Mouse (Mus musculus) liver, embryonic 11.5 days (tissue): ENCODE results near the gene Rhox4f. TPM values are rescaled to one million over a fixed set of nuclear protein-coding genes. Genes with fewer than 3 reads are reported as not detected.

ENCODE experiments used
- polyA plus RNA-seq: library from polyadenylated mRNA; unstranded; fragments of >200 nt; fragmentation: Nextera tagmentation; extraction: Ambion mirVana; gene quantifications from 2 replicates; pipeline ENCODE4 v1.2.1, GENCODE M21; 2014

Rhox4f gene
- polyA plus RNA-seq, 1 experiment from 2014 or later = not detected

Other genes with a start within 250 kb of the Rhox4f start
- gene Rhox3a2, start 227.7 kb downstream of the Rhox4f start, polyA plus RNA-seq = not detected in 2 replicates
- not detected in 2 replicates for gene Rhox4a2, start 216.9 kb downstream of the Rhox4f start, polyA plus RNA-seq
- not detected in 2 replicates for gene Rhox2b, start 195.6 kb downstream of the Rhox4f start, polyA plus RNA-seq
- 0.08 TPM in 1 of 2 replicates, not detected in the other for gene Rhox4b, start 175.2 kb downstream of the Rhox4f start, polyA plus RNA-seq
- gene Rhox2c, start 154.0 kb downstream of the Rhox4f start, polyA plus RNA-seq = 0.38 TPM in 1 of 2 replicates, not detected in the other
- gene Rhox3c, start 149.1 kb downstream of the Rhox4f start, polyA plus RNA-seq = not detected in 2 replicates
- not detected in 2 replicates for gene Rhox4c, start 127.4 kb downstream of the Rhox4f start, polyA plus RNA-seq
- gene Rhox2d, start 114.3 kb downstream of the Rhox4f start, polyA plus RNA-seq = not detected in 2 replicates
- not detected in 2 replicates for gene Rhox4d, start 93.3 kb downstream of the Rhox4f start, polyA plus RNA-seq
- not detected in 2 replicates for gene Rhox2e, start 77.3 kb downstream of the Rhox4f start, polyA plus RNA-seq
- not detected in 2 replicates for gene Rhox3e, start 65.7 kb downstream of the Rhox4f start, polyA plus RNA-seq
- gene Rhox4e, start 50.3 kb downstream of the Rhox4f start, polyA plus RNA-seq = not detected in 2 replicates
- gene Rhox2f, start 36.3 kb downstream of the Rhox4f start, polyA plus RNA-seq = not detected in 2 replicates
- gene Rhox3f, start 26.7 kb downstream of the Rhox4f start, polyA plus RNA-seq = not detected in 2 replicates
- gene Rhox3g, start 20.9 kb upstream of the Rhox4f start, polyA plus RNA-seq = not detected in 2 replicates
- gene Rhox2g, start 35.8 kb upstream of the Rhox4f start, polyA plus RNA-seq = not detected in 2 replicates
- gene Rhox4g, start 43.6 kb upstream of the Rhox4f start, polyA plus RNA-seq = not detected in 2 replicates
- gene Rhox3h, start 61.1 kb upstream of the Rhox4f start, polyA plus RNA-seq = not detected in 2 replicates
- not detected in 2 replicates for gene Rhox2h, start 65.6 kb upstream of the Rhox4f start, polyA plus RNA-seq
- 11.8 and 12.8 TPM in 2 replicates for gene Rhox5, start 197.1 kb upstream of the Rhox4f start, polyA plus RNA-seq
- gene Rhox6, start 219.2 kb upstream of the Rhox4f start, polyA plus RNA-seq = not detected in 2 replicates
- gene Rhox7a, start 224.0 kb upstream of the Rhox4f start, polyA plus RNA-seq = not detected in 2 replicates